Mouse (Mus musculus) cerebellum, adult 2 months (tissue): ENCODE results near the gene Gemin7.

ENCODE experiments used
- CTCF ChIP-seq: fragments of 200-500 bp; IDR thresholded peaks from 2 replicates; pipeline ENCODE4 v1.5.1; 2011; ENCODE audit warnings: low read depth, mild to moderate bottlenecking, control low read depth, low read length, moderate library complexity, borderline replicate concordance; ENCODE audit not compliant: insufficient read depth
- POLR2A ChIP-seq: fragments of 200-500 bp; IDR thresholded peaks from 2 replicates; pipeline ENCODE4 v1.6.1; 2011; ENCODE audit warnings: low read length, control low read depth, borderline replicate concordance; ENCODE audit not compliant: insufficient read depth

DNA sequence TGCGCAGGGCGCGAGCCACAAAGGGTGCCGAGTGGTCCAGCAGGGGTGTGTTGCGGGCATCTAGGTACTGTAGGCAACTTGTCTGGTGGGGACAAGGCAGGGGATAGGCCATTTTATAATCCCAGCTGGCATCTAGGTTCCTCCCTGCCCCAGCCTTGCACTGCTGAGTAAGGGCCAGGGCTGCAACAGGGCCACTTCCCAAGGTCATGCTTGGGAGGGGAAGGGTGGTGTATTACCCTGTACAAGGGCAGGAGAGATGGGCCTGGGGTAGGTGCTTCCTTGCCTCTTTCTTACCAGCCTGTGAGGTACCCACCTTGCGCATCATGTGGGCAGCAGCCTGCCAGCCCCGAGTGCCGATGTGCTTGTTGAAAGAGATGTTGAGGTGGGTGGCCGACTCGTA, 42.7 kb downstream of the Gemin7 start:
- no peak for TF ChIP-seq CTCF
- TF ChIP-seq POLR2A, result no peak
